8 mouse cellular contexts compared by ENCODE assay signal in genomic region chr5:4948090-4948954, GRCm38 (mm10).
DNase-seq lines count a peak whose midpoint lies in the region; ATAC-seq lines count a peak whose summit lies in the region.

No protein-coding gene starts in this region.

- peak; percentile 53; the same call in 1 of the 2 replicates for ATAC-seq in intestine, embryonic 14.5 days (replicated peaks; ENCODE audit: low FRiP score, low TSS enrichment, low read depth)
- ATAC-seq in intestine, embryonic 16.5 days = no peak
- ATAC-seq in hindbrain, embryonic 16.5 days = peak; percentile 70
- ATAC-seq in erythroid progenitor cell, adult 5-6 weeks (replicated peaks; ENCODE audit: low FRiP score, poor library complexity, severe bottlenecking) = no peak

- H3K9me3 ChIP-seq in intestine, embryonic 14.5 days (ENCODE audit: control insufficient read depth, low read length) = no peaks in the 10 kb centered on the region
- no peaks in the 10 kb centered on the region for H3K9me3 ChIP-seq in intestine, embryonic 16.5 days (ENCODE audit: control insufficient read depth, low read length)
- no peaks in the 10 kb centered on the region for H3K9me3 ChIP-seq in hindbrain, embryonic 16.5 days (ENCODE audit: control insufficient read depth, low read length)

- 62% methylated on average over 3 of the region's 3 CpGs for WGBS in intestine, embryonic 14.5 days
- 56% methylated on average over 3 of the region's 3 CpGs for WGBS in intestine, embryonic 16.5 days
- WGBS in hindbrain, embryonic 16.5 days = 47% methylated on average over 3 of the region's 3 CpGs

- no peaks in the 10 kb centered on the region for H3K27me3 ChIP-seq in intestine, embryonic 14.5 days (replicated peaks; ENCODE audit: control insufficient read depth, insufficient read depth, low read length)
- H3K27me3 ChIP-seq in intestine, embryonic 16.5 days (replicated peaks; ENCODE audit: control insufficient read depth, insufficient read depth, low read length) = no peaks in the 10 kb centered on the region
- no peaks in the 10 kb centered on the region for H3K27me3 ChIP-seq in hindbrain, embryonic 16.5 days (replicated peaks; ENCODE audit: control insufficient read depth, insufficient read depth, low read length)

- H3K4me1 ChIP-seq in intestine, embryonic 14.5 days (replicated peaks; ENCODE audit: control insufficient read depth, insufficient read depth, low read length) = no peaks in the 10 kb centered on the region
- no peaks in the 10 kb centered on the region; the same call in 1 of the 2 replicates for H3K4me1 ChIP-seq in intestine, embryonic 16.5 days (ENCODE audit: control insufficient read depth, insufficient read depth, low read length)
- no peaks in the 10 kb centered on the region for H3K4me1 ChIP-seq in hindbrain, embryonic 16.5 days (ENCODE audit: control insufficient read depth, insufficient read depth, low read depth, low read length)

- no peak for DNase-seq in intestine, embryonic 14.5 days (ENCODE audit: low spot score)
- peak; percentile 69 for DNase-seq in 416B (ENCODE audit: low read depth)
- DNase-seq in adipocyte (ENCODE audit: low spot score) = peak; percentile 77
- no peak for DNase-seq in urinary bladder, adult 18-20 months (ENCODE audit: low spot score in 2 of 2)
- DNase-seq in thymus, postnatal 25 days = no peak

- H3K4me3 ChIP-seq in intestine, embryonic 14.5 days (ENCODE audit: low read depth, low read length) = no peak overlapping the region
- no peak overlapping the region for H3K4me3 ChIP-seq in intestine, embryonic 16.5 days (ENCODE audit: low read length)
- no peak overlapping the region for H3K4me3 ChIP-seq in hindbrain, embryonic 16.5 days (ENCODE audit: low read length)

- H3K36me3 ChIP-seq in intestine, embryonic 14.5 days (ENCODE audit: control insufficient read depth, insufficient read depth, low read length) = no peaks in the 10 kb centered on the region
- H3K36me3 ChIP-seq in intestine, embryonic 16.5 days (ENCODE audit: control insufficient read depth, insufficient read depth, low read length) = no peaks in the 10 kb centered on the region
- no peaks in the 10 kb centered on the region for H3K36me3 ChIP-seq in hindbrain, embryonic 16.5 days (ENCODE audit: control insufficient read depth, insufficient read depth, low read length)

- H3K4me2 ChIP-seq in intestine, embryonic 14.5 days (ENCODE audit: low read length) = no peak overlapping the region
- H3K4me2 ChIP-seq in intestine, embryonic 16.5 days (ENCODE audit: low read depth, low read length) = no peak overlapping the region
- H3K4me2 ChIP-seq in hindbrain, embryonic 16.5 days (ENCODE audit: low read length) = no peak overlapping the region

- no peak overlapping the region for H3K27ac ChIP-seq in intestine, embryonic 14.5 days (ENCODE audit: low read depth)
- H3K27ac ChIP-seq in intestine, embryonic 16.5 days (ENCODE audit: low read length) = no peak overlapping the region
- no peak overlapping the region for H3K27ac ChIP-seq in hindbrain, embryonic 16.5 days (ENCODE audit: low read depth, low read length)

- H3K9ac ChIP-seq in intestine, embryonic 14.5 days (ENCODE audit: low read length) = no peak overlapping the region
- no peak overlapping the region for H3K9ac ChIP-seq in intestine, embryonic 16.5 days (ENCODE audit: low read depth, low read length)
- no peak overlapping the region for H3K9ac ChIP-seq in hindbrain, embryonic 16.5 days (ENCODE audit: low read depth, low read length)

Comparison
In these comparisons a context has a peak if more than half of its experiments do, and no peak if none do; other contexts are left out.
1. ATAC-seq: peak in intestine, embryonic 14.5 days (single experiment) and hindbrain, embryonic 16.5 days (single experiment); none in intestine, embryonic 16.5 days (single experiment) and erythroid progenitor cell, adult 5-6 weeks (single experiment).
2. DNase-seq: peak in 416B (single experiment) and adipocyte (single experiment); none in intestine, embryonic 14.5 days (single experiment), urinary bladder, adult 18-20 months (0 of 2) and thymus, postnatal 25 days (single experiment).